Mouse (Mus musculus): ENCODE measurements around the gene Syna. TPM values are rescaled to one million over a fixed set of nuclear protein-coding genes. Genes with fewer than 3 reads are reported as not detected.

Gene Syna
- not detected in 2 replicates for polyA plus RNA-seq (2012; ENCODE audit: insufficient read depth, insufficient read length, missing spikeins)

DNA sequence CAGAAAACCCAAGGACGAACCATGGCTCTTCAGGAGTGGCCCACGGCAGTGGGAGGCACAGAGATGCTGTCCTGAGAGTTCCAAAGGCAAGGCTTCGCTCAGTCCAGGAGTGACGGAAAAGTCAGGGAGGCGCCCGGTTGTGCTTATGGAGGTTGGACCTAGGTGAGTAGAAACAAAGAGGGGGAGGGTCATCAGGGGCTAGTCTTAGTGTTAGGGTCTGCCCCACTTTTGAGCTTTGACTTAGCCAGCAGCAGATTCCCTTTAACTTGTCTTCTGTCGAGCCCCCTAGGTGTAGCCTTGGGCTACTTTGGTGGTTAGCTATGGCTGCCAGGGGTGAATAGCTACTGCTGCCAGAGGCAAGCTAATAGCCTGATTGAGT is at the start of gene Syna:
Syna (minus strand) TSS at position 101 of the 379 bp plus-strand sequence.
- TF ChIP-seq POLR2A (IDR thresholded peaks at IDR 0.05; ENCODE audit: borderline replicate concordance, low read depth, low read length): no peak
- no peak for TF ChIP-seq CTCF (IDR thresholded peaks at IDR 0.05; ENCODE audit: low read depth, low read length)
- Histone ChIP-seq H3K27ac (ENCODE audit: insufficient read depth, low read depth, low read length) (no peak within 1 kb of the TSS), H3K4me3 (ENCODE audit: insufficient read depth, low read length) (no peak within 1 kb of the TSS), H3K4me1 (ENCODE audit: control insufficient read depth, insufficient read depth, low read length) (peaks cover 8% of the 10 kb centered on the region)

GRCm38 (mm10) chr5:134607121-134607520 is 47.1 kb upstream of the Syna start:
- peaks cover 25% of the 10 kb centered on the region for H3K4me1 ChIP-seq (ENCODE audit: control insufficient read depth, insufficient read depth, low read length)
- peak overlapping the region; percentile 70 for H3K27ac ChIP-seq (ENCODE audit: insufficient read depth, low read depth, low read length)
- TF ChIP-seq POLR2A (IDR thresholded peaks at IDR 0.05; ENCODE audit: borderline replicate concordance, low read depth, low read length) (no peak), CTCF (IDR thresholded peaks at IDR 0.05; ENCODE audit: low read depth, low read length) (no peak)
- H3K4me3 ChIP-seq (ENCODE audit: insufficient read depth, low read length): no peak overlapping the region

GRCm38 (mm10) chr5:134606314-134606713 is 46.3 kb upstream of the Syna start:
- TF ChIP-seq CTCF (IDR thresholded peaks at IDR 0.05; ENCODE audit: low read depth, low read length) (no peak), POLR2A (IDR thresholded peaks at IDR 0.05; ENCODE audit: borderline replicate concordance, low read depth, low read length) (no peak)
- Histone ChIP-seq H3K27ac (ENCODE audit: insufficient read depth, low read depth, low read length) (peak overlapping the region; percentile 66; the same call in 1 of the 2 replicates), H3K4me3 (ENCODE audit: insufficient read depth, low read length) (no peak overlapping the region), H3K4me1 (ENCODE audit: control insufficient read depth, insufficient read depth, low read length) (peaks cover 16% of the 10 kb centered on the region)

DNA sequence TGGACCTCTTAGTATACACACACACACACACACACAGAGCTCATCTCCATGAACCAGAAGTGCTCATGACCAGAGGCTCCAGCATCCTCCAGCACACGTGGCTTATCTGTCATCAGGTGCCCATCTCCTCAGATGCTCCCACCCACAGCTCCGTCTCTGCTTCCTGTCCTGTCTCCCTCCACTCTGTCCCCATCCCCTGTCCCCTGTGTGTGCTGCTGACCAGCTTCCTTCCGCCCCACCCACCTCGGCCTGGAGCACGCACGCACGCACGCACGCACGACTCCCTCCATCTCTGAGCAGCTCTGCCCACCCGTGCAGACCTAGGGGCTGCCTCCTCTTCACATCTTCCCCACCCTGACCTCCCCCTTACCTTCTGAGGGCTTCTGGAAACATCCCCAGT is 44.4 kb upstream of the Syna start:
- TF ChIP-seq CTCF (IDR thresholded peaks at IDR 0.05; ENCODE audit: low read depth, low read length) (no peak), POLR2A (IDR thresholded peaks at IDR 0.05; ENCODE audit: borderline replicate concordance, low read depth, low read length) (no peak)
- Histone ChIP-seq H3K27ac (ENCODE audit: insufficient read depth, low read depth, low read length) (no peak overlapping the region), H3K4me3 (ENCODE audit: insufficient read depth, low read length) (no peak overlapping the region), H3K4me1 (ENCODE audit: control insufficient read depth, insufficient read depth, low read length) (peaks cover 15% of the 10 kb centered on the region)

- H3K27ac ChIP-seq (ENCODE audit: insufficient read depth, low read depth, low read length): no peak overlapping the region
- TF ChIP-seq CTCF (IDR thresholded peaks at IDR 0.05; ENCODE audit: low read depth, low read length): no peak
- TF ChIP-seq POLR2A (IDR thresholded peaks at IDR 0.05; ENCODE audit: borderline replicate concordance, low read depth, low read length): no peak
- no peaks in the 10 kb centered on the region for H3K4me1 ChIP-seq (ENCODE audit: control insufficient read depth, insufficient read depth, low read length)
- H3K4me3 ChIP-seq (ENCODE audit: insufficient read depth, low read length): no peak overlapping the region
These were observed 37.7 kb upstream of the Syna start for GRCm38 (mm10) chr5:134597711-134598110.

GRCm38 (mm10) chr5:134593093-134593492 is 33.1 kb upstream of the Syna start:
- Histone ChIP-seq H3K27ac (ENCODE audit: insufficient read depth, low read depth, low read length) (no peak overlapping the region), H3K4me1 (ENCODE audit: control insufficient read depth, insufficient read depth, low read length) (peaks cover 5% of the 10 kb centered on the region), H3K4me3 (ENCODE audit: insufficient read depth, low read length) (no peak overlapping the region)
- TF ChIP-seq POLR2A (IDR thresholded peaks at IDR 0.05; ENCODE audit: borderline replicate concordance, low read depth, low read length) (no peak), CTCF (IDR thresholded peaks at IDR 0.05; ENCODE audit: low read depth, low read length) (no peak)

GRCm38 (mm10) chr5:134592026-134592581 is 32.1 kb upstream of the Syna start:
- Histone ChIP-seq H3K27ac (ENCODE audit: insufficient read depth, low read depth, low read length) (no peak overlapping the region), H3K4me3 (ENCODE audit: insufficient read depth, low read length) (no peak overlapping the region), H3K4me1 (ENCODE audit: control insufficient read depth, insufficient read depth, low read length) (peaks cover 5% of the 10 kb centered on the region)
- TF ChIP-seq CTCF (IDR thresholded peaks at IDR 0.05; ENCODE audit: low read depth, low read length) (no peak), POLR2A (IDR thresholded peaks at IDR 0.05; ENCODE audit: borderline replicate concordance, low read depth, low read length) (no peak)

DNA sequence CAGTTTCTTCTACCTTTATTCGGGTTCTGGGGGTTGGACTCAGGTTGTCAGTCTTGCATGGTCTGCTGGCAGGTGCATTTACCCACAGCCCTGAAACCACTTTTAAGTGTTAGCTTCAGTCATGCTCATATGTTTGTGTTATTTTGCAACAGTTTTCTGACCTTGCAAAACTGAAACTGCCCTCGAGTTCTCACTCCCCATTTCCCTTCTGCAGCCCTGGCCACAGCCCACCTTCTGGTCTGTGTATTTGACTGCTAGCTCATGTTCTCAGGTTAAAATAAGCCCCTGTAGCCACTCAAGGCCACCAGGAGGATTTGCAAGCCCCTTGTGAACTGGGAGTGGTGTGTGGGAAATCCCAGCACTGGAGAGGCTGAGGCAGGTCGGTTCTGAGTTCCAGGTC is 29.9 kb upstream of the Syna start:
- Histone ChIP-seq H3K27ac (ENCODE audit: insufficient read depth, low read depth, low read length) (no peak overlapping the region), H3K4me1 (ENCODE audit: control insufficient read depth, insufficient read depth, low read length) (peaks cover 8% of the 10 kb centered on the region)
- TF ChIP-seq POLR2A (IDR thresholded peaks at IDR 0.05; ENCODE audit: borderline replicate concordance, low read depth, low read length) (no peak), CTCF (IDR thresholded peaks at IDR 0.05; ENCODE audit: low read depth, low read length) (no peak)

DNA sequence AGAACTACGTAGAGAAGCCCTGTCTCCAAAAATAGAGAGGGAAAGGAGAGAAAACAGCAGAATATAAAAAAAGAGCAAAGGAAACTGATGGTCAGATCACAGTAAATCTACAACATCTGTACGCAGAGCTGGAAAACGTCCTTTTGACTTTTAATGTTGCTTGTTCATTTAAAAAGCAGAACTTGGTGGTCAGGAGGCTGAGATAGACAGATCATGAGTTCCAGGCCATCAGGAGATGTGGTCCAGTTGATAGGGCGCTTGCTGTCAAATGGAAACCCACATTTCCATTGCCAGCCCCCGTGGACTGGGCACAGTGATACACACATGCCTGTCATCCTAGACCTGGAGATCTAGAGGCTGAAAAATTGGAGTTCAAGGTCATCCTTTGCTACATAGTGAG is 24.8 kb upstream of the Syna start:
- no peak overlapping the region for H3K4me3 ChIP-seq (ENCODE audit: insufficient read depth, low read length)
- no peak overlapping the region for H3K27ac ChIP-seq (ENCODE audit: insufficient read depth, low read depth, low read length)
- H3K4me1 ChIP-seq (ENCODE audit: control insufficient read depth, insufficient read depth, low read length): peaks cover 21% of the 10 kb centered on the region
- TF ChIP-seq CTCF (IDR thresholded peaks at IDR 0.05; ENCODE audit: low read depth, low read length): no peak
- TF ChIP-seq POLR2A (IDR thresholded peaks at IDR 0.05; ENCODE audit: borderline replicate concordance, low read depth, low read length): no peak

More for the DNA sequence above, 29.9 kb upstream of the Syna start:
- no peak overlapping the region for H3K4me3 ChIP-seq (ENCODE audit: insufficient read depth, low read length)

- TF ChIP-seq CTCF (IDR thresholded peaks at IDR 0.05; ENCODE audit: low read depth, low read length) (no peak), POLR2A (IDR thresholded peaks at IDR 0.05; ENCODE audit: borderline replicate concordance, low read depth, low read length) (no peak)
- no peak overlapping the region for H3K27ac ChIP-seq (ENCODE audit: insufficient read depth, low read depth, low read length)
- H3K4me3 ChIP-seq (ENCODE audit: insufficient read depth, low read length): peak overlapping the region; percentile 80; the same call in 1 of the 2 replicates
- peaks cover 19% of the 10 kb centered on the region for H3K4me1 ChIP-seq (ENCODE audit: control insufficient read depth, insufficient read depth, low read length)
These were observed 23.9 kb upstream of the Syna start for GRCm38 (mm10) chr5:134583884-134584213.

Measured in bone marrow macrophage, adult 2 months (primary cell).